Mouse (Mus musculus): ENCODE measurements around the gene Pparg. TPM values are rescaled to one million over a fixed set of nuclear protein-coding genes. Genes with fewer than 3 reads are reported as not detected.
A peak's percentile ranks its signal among the peaks of the same experiment; 100 is the strongest.

Gene Pparg
- polyA plus RNA-seq, 1 experiment, result 5.1 TPM

GRCm38 (mm10) chr6:115424433-115424832 lies 63.7 kb downstream of the Pparg start:
- Histone ChIP-seq H3K27me3 (ENCODE audit: control insufficient read depth, insufficient read depth, low read length) (no peaks in the 10 kb centered on the region), H3K36me3 (ENCODE audit: control insufficient read depth, insufficient read depth, low read length) (no peaks in the 10 kb centered on the region), H3K27ac (ENCODE audit: insufficient read depth, low read length) (no peak overlapping the region), H3K4me1 (ENCODE audit: control insufficient read depth, insufficient read depth, insufficient read length) (no peaks in the 10 kb centered on the region), H3K4me3 (ENCODE audit: extremely low read depth, insufficient read depth, insufficient read length) (no peak overlapping the region)
- 87% methylated on average over 3 of the region's 3 CpGs for WGBS
- DNase-seq (ENCODE audit: low read depth in 1 of 2, low spot score in 2 of 2), result no peak
- no peak for TF ChIP-seq POLR2A (IDR thresholded peaks at IDR 0.05; ENCODE audit: low read depth, low read length)
- no peak for TF ChIP-seq CTCF (IDR thresholded peaks at IDR 0.05; ENCODE audit: extremely low read depth, insufficient read depth, insufficient read length, insufficient replicate concordance)

GRCm38 (mm10) chr6:115432726-115433125 lies 72.0 kb downstream of the Pparg start:
- no peak for DNase-seq (ENCODE audit: low read depth in 1 of 2, low spot score in 2 of 2)
- no peak for TF ChIP-seq POLR2A (IDR thresholded peaks at IDR 0.05; ENCODE audit: low read depth, low read length)
- no peak for TF ChIP-seq CTCF (IDR thresholded peaks at IDR 0.05; ENCODE audit: extremely low read depth, insufficient read depth, insufficient read length, insufficient replicate concordance)
- Histone ChIP-seq H3K4me1 (ENCODE audit: control insufficient read depth, insufficient read depth, insufficient read length) (no peaks in the 10 kb centered on the region), H3K27me3 (ENCODE audit: control insufficient read depth, insufficient read depth, low read length) (no peaks in the 10 kb centered on the region), H3K36me3 (ENCODE audit: control insufficient read depth, insufficient read depth, low read length) (no peaks in the 10 kb centered on the region), H3K27ac (ENCODE audit: insufficient read depth, low read length) (no peak overlapping the region), H3K4me3 (ENCODE audit: extremely low read depth, insufficient read depth, insufficient read length) (no peak overlapping the region)
- WGBS, result 55% methylated on average over 2 of the region's 2 CpGs

- Histone ChIP-seq H3K4me3 (ENCODE audit: extremely low read depth, insufficient read depth, insufficient read length) (no peak overlapping the region), H3K27me3 (ENCODE audit: control insufficient read depth, insufficient read depth, low read length) (no peaks in the 10 kb centered on the region), H3K36me3 (ENCODE audit: control insufficient read depth, insufficient read depth, low read length) (no peaks in the 10 kb centered on the region), H3K4me1 (ENCODE audit: control insufficient read depth, insufficient read depth, insufficient read length) (no peaks in the 10 kb centered on the region), H3K27ac (ENCODE audit: insufficient read depth, low read length) (no peak overlapping the region)
- no peak for DNase-seq (ENCODE audit: low read depth in 1 of 2, low spot score in 2 of 2)
- no peak for TF ChIP-seq POLR2A (IDR thresholded peaks at IDR 0.05; ENCODE audit: low read depth, low read length)
- no peak for TF ChIP-seq CTCF (IDR thresholded peaks at IDR 0.05; ENCODE audit: extremely low read depth, insufficient read depth, insufficient read length, insufficient replicate concordance)
- WGBS, result 13% methylated on average over 1 of the region's 1 CpGs
These were observed 73.3 kb downstream of the Pparg start for GRCm38 (mm10) chr6:115434054-115434453.

GRCm38 (mm10) chr6:115434816-115435215 lies 74.1 kb downstream of the Pparg start:
- Histone ChIP-seq H3K4me3 (ENCODE audit: extremely low read depth, insufficient read depth, insufficient read length) (no peak overlapping the region), H3K4me1 (ENCODE audit: control insufficient read depth, insufficient read depth, insufficient read length) (no peaks in the 10 kb centered on the region), H3K27me3 (ENCODE audit: control insufficient read depth, insufficient read depth, low read length) (no peaks in the 10 kb centered on the region), H3K27ac (ENCODE audit: insufficient read depth, low read length) (no peak overlapping the region), H3K36me3 (ENCODE audit: control insufficient read depth, insufficient read depth, low read length) (no peaks in the 10 kb centered on the region)
- no peak for DNase-seq (ENCODE audit: low read depth in 1 of 2, low spot score in 2 of 2)
- WGBS, result 92% methylated on average over 2 of the region's 2 CpGs
- TF ChIP-seq POLR2A (IDR thresholded peaks at IDR 0.05; ENCODE audit: low read depth, low read length) (no peak), CTCF (IDR thresholded peaks at IDR 0.05; ENCODE audit: extremely low read depth, insufficient read depth, insufficient read length, insufficient replicate concordance) (no peak)

- no peak for DNase-seq (ENCODE audit: low read depth in 1 of 2, low spot score in 2 of 2)
- 48% methylated on average over 5 of the region's 5 CpGs for WGBS
These were observed 79.7 kb downstream of the Pparg start for GRCm38 (mm10) chr6:115440231-115441006.

GRCm38 (mm10) chr6:115452501-115452900 lies 91.8 kb downstream of the Pparg start:
- Histone ChIP-seq H3K4me3 (ENCODE audit: extremely low read depth, insufficient read depth, insufficient read length) (no peak overlapping the region), H3K36me3 (ENCODE audit: control insufficient read depth, insufficient read depth, low read length) (no peaks in the 10 kb centered on the region), H3K4me1 (ENCODE audit: control insufficient read depth, insufficient read depth, insufficient read length) (no peaks in the 10 kb centered on the region), H3K27me3 (ENCODE audit: control insufficient read depth, insufficient read depth, low read length) (no peaks in the 10 kb centered on the region), H3K27ac (ENCODE audit: insufficient read depth, low read length) (no peak overlapping the region)
- DNase-seq (ENCODE audit: low read depth in 1 of 2, low spot score in 2 of 2), result no peak
- WGBS, result 85% methylated on average over 1 of the region's 1 CpGs
- TF ChIP-seq CTCF (IDR thresholded peaks at IDR 0.05; ENCODE audit: extremely low read depth, insufficient read depth, insufficient read length, insufficient replicate concordance) (no peak), POLR2A (IDR thresholded peaks at IDR 0.05; ENCODE audit: low read depth, low read length) (no peak)

More at GRCm38 (mm10) chr6:115440231-115441006, 79.7 kb downstream of the Pparg start:
- Histone ChIP-seq H3K27me3 (ENCODE audit: control insufficient read depth, insufficient read depth, low read length) (no peaks in the 10 kb centered on the region), H3K4me1 (ENCODE audit: control insufficient read depth, insufficient read depth, insufficient read length) (no peaks in the 10 kb centered on the region), H3K4me3 (ENCODE audit: extremely low read depth, insufficient read depth, insufficient read length) (no peak overlapping the region), H3K27ac (ENCODE audit: insufficient read depth, low read length) (no peak overlapping the region), H3K36me3 (ENCODE audit: control insufficient read depth, insufficient read depth, low read length) (no peaks in the 10 kb centered on the region)
- no peak for TF ChIP-seq CTCF (IDR thresholded peaks at IDR 0.05; ENCODE audit: extremely low read depth, insufficient read depth, insufficient read length, insufficient replicate concordance)
- TF ChIP-seq POLR2A (IDR thresholded peaks at IDR 0.05; ENCODE audit: low read depth, low read length), result no peak

GRCm38 (mm10) chr6:115462743-115463337 lies 102.1 kb downstream of the Pparg start:
- no peak overlapping the region for H3K4me3 ChIP-seq (ENCODE audit: extremely low read depth, insufficient read depth, insufficient read length)
- H3K4me1 ChIP-seq (ENCODE audit: control insufficient read depth, insufficient read depth, insufficient read length), result no peaks in the 10 kb centered on the region
- no peaks in the 10 kb centered on the region for H3K36me3 ChIP-seq (ENCODE audit: control insufficient read depth, insufficient read depth, low read length)
- no peak for TF ChIP-seq CTCF (IDR thresholded peaks at IDR 0.05; ENCODE audit: extremely low read depth, insufficient read depth, insufficient read length, insufficient replicate concordance)
- TF ChIP-seq POLR2A (IDR thresholded peaks at IDR 0.05; ENCODE audit: low read depth, low read length), result no peak
- H3K27me3 ChIP-seq (ENCODE audit: control insufficient read depth, insufficient read depth, low read length), result no peaks in the 10 kb centered on the region
- no peak overlapping the region; the same call in 1 of the 2 replicates for H3K27ac ChIP-seq (ENCODE audit: insufficient read depth, low read length)
- DNase-seq (ENCODE audit: low read depth in 1 of 2, low spot score in 2 of 2), result peak in 1 of 2 experiments; percentile 6
- WGBS, result 76% methylated on average over 16 of the region's 16 CpGs
